Mouse (Mus musculus) liver, postnatal 0 days (tissue): ENCODE measurements around the gene Rtn3. TPM values are rescaled to one million over a fixed set of nuclear protein-coding genes. Genes with fewer than 3 reads are reported as not detected.

Experiments
- ATAC-seq: fragments of 200-750 bp; cut with Nextera tagmentation; 2 replicates; pipeline ENCODE4 v1.8.0; 2017; ENCODE audit warnings: mild to moderate bottlenecking, moderate library complexity
- DNase-seq: peaks from one replicate; pipeline ENCODE4 v3.0.0-alpha.2; 2016
- H3K27ac ChIP-seq: fragments of 300-500 bp; sonication (generic); 2 replicates; pipeline ENCODE4 v1.5.1; 2014; ENCODE audit warnings: antibody characterized with exemption, moderate library complexity, mild to moderate bottlenecking, low read depth
- H3K27me3 ChIP-seq: fragments of 300-500 bp; sonication (generic); 2 replicates; pipeline ENCODE4 v1.6.1; 2014; ENCODE audit warnings: low read length, control low read depth, mixed read lengths; ENCODE audit not compliant: insufficient read depth
- H3K36me3 ChIP-seq: fragments of 300-500 bp; sonication (generic); replicated peaks from 2 replicates; pipeline ENCODE4 v1.6.1; 2014; ENCODE audit warnings: mild to moderate bottlenecking, control low read depth, low read length, moderate library complexity, mixed read lengths; ENCODE audit not compliant: insufficient read depth
- H3K4me1 ChIP-seq: fragments of 300-500 bp; sonication (generic); 2 replicates; pipeline ENCODE4 v1.6.1; 2014; ENCODE audit warnings: antibody characterized with exemption, mild to moderate bottlenecking, control low read depth; ENCODE audit not compliant: insufficient read depth
- H3K4me2 ChIP-seq: fragments of 300-500 bp; sonication (generic); 2 replicates; pipeline ENCODE4 v1.6.1; 2014; ENCODE audit warnings: low read depth, mild to moderate bottlenecking, low read length, moderate library complexity, mixed read lengths
- H3K4me3 ChIP-seq: fragments of 300-500 bp; sonication (generic); 2 replicates; pipeline ENCODE4 v1.5.1; 2014; ENCODE audit warnings: low read depth, low read length
- H3K9ac ChIP-seq: fragments of 300-500 bp; sonication (generic); replicated peaks from 2 replicates; pipeline ENCODE4 v1.6.1; 2014; ENCODE audit warnings: mild to moderate bottlenecking, moderate library complexity
- H3K9me3 ChIP-seq: fragments of 300-500 bp; sonication (generic); 2 replicates; pipeline ENCODE4 v1.6.1; 2016; ENCODE audit warnings: mild to moderate bottlenecking, control low read depth, low read length, mixed read lengths
- CTCF ChIP-seq: sonication (generic); IDR thresholded peaks from 2 replicates; pipeline ENCODE4 v1.5.1; 2016; ENCODE audit warnings: antibody characterized with exemption, low read depth
- EP300 ChIP-seq: IDR thresholded peaks from 2 replicates; pipeline ENCODE4 v1.6.1; 2016; ENCODE audit warnings: antibody characterized with exemption, low read depth, mild to moderate bottlenecking
- WGBS: fragments of 180-500 bp; shearing (Covaris S2); extraction: QIAGEN DNeasy Blood & Tissue Kit; methylation state at CpG from one replicate; pipeline ENCODE4 v1.1.7; 2014; ENCODE audit not compliant: insufficient replicate concordance; 5-methylcytosine and 5-hydroxymethylcytosine counted together
- polyA plus RNA-seq: library from polyadenylated mRNA; unstranded; fragments of >200 nt; fragmentation: Nextera tagmentation; extraction: Ambion mirVana; gene quantifications from 2 replicates; pipeline ENCODE4 v1.2.1, GENCODE M21; 2015

The Rtn3 gene
- polyA plus RNA-seq: 62.2 and 63.0 TPM in 2 replicates

DNA sequence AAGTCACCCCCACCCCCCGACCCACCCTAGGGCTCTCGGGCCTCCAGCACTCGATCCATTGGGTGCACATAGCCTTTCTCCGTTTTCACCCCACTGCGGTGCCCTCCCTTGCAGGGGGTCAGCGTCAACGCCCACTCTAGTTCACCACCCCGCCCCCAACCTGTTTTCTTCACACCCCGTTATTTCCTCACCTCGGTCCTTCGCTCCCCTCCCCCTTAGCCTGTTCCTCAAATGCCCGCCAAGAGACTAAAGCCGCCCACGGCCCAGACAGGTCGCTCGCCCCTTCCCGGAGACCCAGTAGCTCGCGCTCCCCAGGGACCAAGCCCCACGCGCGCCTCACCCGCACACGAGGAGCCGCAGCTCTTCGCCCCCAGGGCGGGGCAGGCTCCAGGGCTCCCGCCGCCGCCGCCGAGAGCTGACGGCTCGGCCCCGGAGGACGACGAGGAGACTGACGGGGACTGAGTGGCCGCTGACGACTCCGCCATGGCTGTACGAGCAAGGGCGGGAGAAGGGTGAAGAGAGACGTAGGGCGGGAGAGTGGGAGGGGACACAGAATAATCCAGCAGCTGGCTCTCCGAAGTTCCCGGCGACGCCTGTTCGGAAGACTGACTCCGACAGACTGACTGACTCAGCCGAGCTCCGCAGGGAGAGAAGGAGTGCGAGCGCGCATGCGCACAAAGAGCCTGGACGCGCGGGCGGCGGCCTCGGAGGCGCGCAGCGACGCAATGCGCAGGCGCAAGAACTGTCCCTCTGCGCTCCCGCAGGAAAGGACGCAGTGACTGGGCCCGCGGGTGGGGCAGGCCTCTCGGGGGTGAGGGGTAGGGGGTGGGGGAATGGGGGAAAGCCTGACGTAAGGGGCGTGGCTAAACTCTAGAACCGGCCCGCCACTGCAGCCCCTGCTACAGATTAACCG, at the start of gene Rtn3:
TSS of gene Rtn3 (minus strand) at position 683 of the 913 bp plus-strand sequence.
- peak within 1 kb of the TSS; percentile 99 for H3K27ac ChIP-seq
- DNase-seq: peak; percentile 98
- TF ChIP-seq EP300 (no peak), CTCF (no peak)
- peak within 1 kb of the TSS; percentile 94 for H3K9ac ChIP-seq
- ATAC-seq: peak; percentile 93
- WGBS: 2% methylated on average over 74 of the region's 80 CpGs
- H3K36me3 ChIP-seq: no peaks in the 10 kb centered on the region
- H3K4me3 ChIP-seq: peak within 1 kb of the TSS; percentile 86
- H3K4me2 ChIP-seq: peak within 1 kb of the TSS; percentile 87
- peaks cover 11% of the 10 kb centered on the region for H3K4me1 ChIP-seq
- H3K27me3 ChIP-seq: no peaks in the 10 kb centered on the region
- no peaks in the 10 kb centered on the region for H3K9me3 ChIP-seq

DNA sequence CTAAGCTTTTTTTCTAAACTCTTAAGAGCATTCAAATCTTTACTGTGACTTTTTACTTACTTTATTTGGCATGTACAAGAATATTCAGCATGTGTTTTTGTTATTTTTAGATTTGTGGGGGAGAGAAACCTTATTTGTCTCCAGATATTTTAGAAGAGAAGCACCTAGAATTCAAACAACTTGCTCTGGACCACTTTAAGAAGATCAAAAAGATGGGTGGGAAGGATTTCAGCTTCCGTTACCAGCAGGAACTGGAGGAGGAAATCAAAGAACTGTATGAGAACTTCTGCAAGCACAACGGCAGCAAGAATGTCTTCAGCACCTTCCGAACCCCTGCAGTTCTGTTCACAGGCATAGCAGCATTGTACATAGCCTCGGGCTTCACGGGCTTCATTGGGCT, 48.8 kb upstream of the Rtn3 start:
- Histone ChIP-seq H3K4me2 (no peak overlapping the region), H3K4me3 (no peak overlapping the region), H3K4me1 (no peaks in the 10 kb centered on the region), H3K27me3 (no peaks in the 10 kb centered on the region), H3K36me3 (peaks cover 43% of the 10 kb centered on the region), H3K9ac (no peak overlapping the region), H3K9me3 (no peaks in the 10 kb centered on the region), H3K27ac (no peak overlapping the region)
- TF ChIP-seq CTCF: no peak
- TF ChIP-seq EP300: no peak
- whole genome bisulfite sequencing: 91% methylated on average over 5 of the region's 5 CpGs
- DNase-seq: no peak
- ATAC-seq: no peak

DNA sequence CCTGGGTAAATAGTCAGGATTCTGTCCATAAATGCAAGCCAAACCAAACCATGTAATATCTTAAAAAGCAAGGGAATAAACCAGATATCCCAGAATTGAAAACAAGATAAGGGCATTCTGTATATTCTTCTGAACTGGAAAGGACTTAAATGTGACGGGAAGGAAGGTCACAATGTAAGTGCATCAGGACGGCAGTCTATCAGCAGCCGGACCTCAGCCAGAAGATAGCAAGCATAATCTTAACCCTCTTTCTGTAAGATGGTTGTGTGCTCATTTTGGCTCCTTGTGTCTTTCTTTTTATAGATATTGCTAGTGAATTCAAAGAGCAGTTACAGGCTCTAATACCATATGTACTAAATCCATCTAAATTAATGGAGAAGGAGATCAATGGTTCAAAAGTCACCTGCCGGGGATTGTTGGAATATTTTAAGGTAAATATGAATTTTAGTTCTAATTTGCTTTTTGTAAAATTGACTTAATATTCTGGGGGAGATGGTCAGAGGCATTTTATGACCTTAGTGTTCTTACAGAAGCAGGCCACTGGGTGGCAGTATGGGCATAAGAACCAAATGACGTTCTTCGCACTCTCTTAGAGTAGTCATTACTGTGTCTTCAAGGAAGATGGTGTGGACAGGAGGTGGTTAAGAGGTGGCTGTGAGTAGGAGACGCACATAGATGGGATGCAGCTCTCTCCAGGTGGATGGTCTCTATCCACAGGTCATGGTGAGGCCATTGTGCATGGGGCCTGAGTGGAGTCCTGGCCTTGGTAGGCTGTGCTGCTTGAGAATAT, 45.8 kb upstream of the Rtn3 start:
- H3K9me3 ChIP-seq: no peaks in the 10 kb centered on the region
- H3K4me3 ChIP-seq: no peak overlapping the region
- H3K9ac ChIP-seq: no peak overlapping the region
- DNase-seq: peak; percentile 65
- H3K4me1 ChIP-seq: no peaks in the 10 kb centered on the region
- WGBS: 55% methylated on average over 7 of the region's 7 CpGs
- H3K36me3 ChIP-seq: peaks cover 57% of the 10 kb centered on the region
- TF ChIP-seq CTCF (peak; percentile 86), EP300 (no peak)
- H3K4me2 ChIP-seq: no peak overlapping the region
- H3K27ac ChIP-seq: no peak overlapping the region
- H3K27me3 ChIP-seq: no peaks in the 10 kb centered on the region
- ATAC-seq: no peak

DNA sequence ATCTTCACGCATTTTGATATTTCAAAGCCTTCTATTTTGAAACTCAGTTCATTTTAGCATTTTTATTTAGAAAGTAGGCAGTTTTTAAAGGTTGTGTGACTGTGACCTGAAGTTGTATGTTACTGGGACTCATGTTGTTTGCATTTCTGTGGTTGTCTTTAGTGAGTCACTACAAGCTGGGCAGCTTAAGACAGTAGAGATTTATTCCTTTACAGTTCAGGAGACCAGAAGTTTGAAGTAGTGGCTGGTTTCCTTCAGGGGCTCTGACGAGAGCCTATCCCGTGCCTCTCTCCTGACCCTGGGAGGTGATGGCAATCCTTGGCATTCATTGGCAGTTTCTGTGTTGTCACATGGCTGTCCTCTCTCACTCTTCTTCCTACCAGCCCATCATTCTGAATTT, 41.8 kb upstream of the Rtn3 start:
- TF ChIP-seq CTCF (no peak), EP300 (no peak)
- Histone ChIP-seq H3K4me1 (no peaks in the 10 kb centered on the region), H3K4me2 (no peak overlapping the region), H3K27ac (no peak overlapping the region), H3K36me3 (peaks cover 46% of the 10 kb centered on the region), H3K9me3 (no peaks in the 10 kb centered on the region), H3K27me3 (no peaks in the 10 kb centered on the region), H3K4me3 (no peak overlapping the region), H3K9ac (no peak overlapping the region)
- ATAC-seq (no peak), DNase-seq (no peak)
- WGBS: 91% methylated on average over 3 of the region's 3 CpGs

DNA sequence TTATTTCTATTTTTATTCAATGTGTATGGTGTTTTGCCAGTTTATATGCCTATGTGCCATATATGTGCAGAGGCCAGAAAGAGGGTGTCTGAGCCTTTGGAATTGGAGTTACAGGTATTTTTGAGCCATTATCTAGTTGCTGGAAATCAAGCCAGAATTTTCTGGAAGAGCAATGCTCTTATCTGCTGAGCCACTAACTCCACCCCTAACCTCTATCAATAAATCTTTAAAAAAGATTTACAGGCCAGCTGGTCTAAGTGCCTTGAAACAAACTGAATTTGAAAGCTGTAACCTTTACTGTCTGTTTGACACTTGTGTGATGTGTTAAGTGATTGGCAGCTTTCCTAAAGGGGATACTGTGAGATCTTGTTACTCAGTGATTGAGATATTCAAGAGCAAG, 40.7 kb upstream of the Rtn3 start:
- Histone ChIP-seq H3K4me3 (no peak overlapping the region), H3K36me3 (peaks cover 49% of the 10 kb centered on the region), H3K9ac (no peak overlapping the region), H3K4me2 (no peak overlapping the region), H3K4me1 (no peaks in the 10 kb centered on the region), H3K27me3 (no peaks in the 10 kb centered on the region), H3K9me3 (no peaks in the 10 kb centered on the region), H3K27ac (no peak overlapping the region)
- ATAC-seq (no peak), DNase-seq (no peak)
- TF ChIP-seq CTCF (no peak), EP300 (no peak)

DNA sequence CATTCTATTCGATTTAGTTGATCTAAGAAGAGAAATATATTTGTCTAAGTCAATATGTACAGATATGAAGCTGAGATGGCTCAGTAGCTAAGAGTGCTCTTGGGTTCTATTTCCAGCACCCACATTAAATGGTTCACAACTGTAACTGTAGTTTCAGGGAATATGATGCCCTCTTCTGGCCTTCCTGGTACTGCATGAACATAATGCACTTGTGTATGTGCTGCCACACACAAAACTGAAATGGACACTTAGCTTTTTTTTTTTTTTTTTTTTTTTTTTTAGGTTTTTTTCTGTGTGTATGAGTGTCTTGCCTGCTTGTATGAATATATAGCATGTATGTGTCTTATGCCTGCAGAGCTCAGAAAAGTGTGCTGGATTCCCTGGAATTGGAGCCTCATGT, 40.2 kb upstream of the Rtn3 start:
- peaks cover 52% of the 10 kb centered on the region for H3K36me3 ChIP-seq
- H3K27me3 ChIP-seq: no peaks in the 10 kb centered on the region
- H3K4me2 ChIP-seq: no peak overlapping the region
- no peak overlapping the region for H3K4me3 ChIP-seq
- WGBS: 83% methylated on average over 1 of the region's 1 CpGs
- H3K9me3 ChIP-seq: no peaks in the 10 kb centered on the region
- TF ChIP-seq EP300: no peak
- TF ChIP-seq CTCF: peak; percentile 45
- H3K4me1 ChIP-seq: no peaks in the 10 kb centered on the region
- H3K9ac ChIP-seq: no peak overlapping the region
- ATAC-seq: no peak
- H3K27ac ChIP-seq: no peak overlapping the region
- DNase-seq: no peak
